Mouse (Mus musculus) neural tube, embryonic 13.5 days (tissue): ENCODE measurements around the gene Galnt17. TPM values are rescaled to one million over a fixed set of nuclear protein-coding genes. Genes with fewer than 3 reads are reported as not detected.

Experiments used
- ATAC-seq: fragments of 200-750 bp; cut with Nextera tagmentation; 2 replicates; pipeline ENCODE4 v1.8.0; 2017; ENCODE audit warnings: low read depth, mild to moderate bottlenecking, moderate TSS enrichment, moderate library complexity
- H3K27ac ChIP-seq: fragments of 300-500 bp; sonication (generic); replicated peaks from 2 replicates; pipeline ENCODE4 v1.5.1; 2015; ENCODE audit warnings: moderate library complexity, mild to moderate bottlenecking, inconsistent platforms
- H3K27me3 ChIP-seq: fragments of 300-500 bp; sonication (generic); 2 replicates; pipeline ENCODE4 v1.6.1; 2015; ENCODE audit warnings: mild to moderate bottlenecking, inconsistent platforms
- H3K36me3 ChIP-seq: fragments of 300-500 bp; sonication (generic); 2 replicates; pipeline ENCODE4 v1.6.1; 2015; ENCODE audit warnings: mild to moderate bottlenecking, inconsistent platforms
- H3K4me1 ChIP-seq: fragments of 300-500 bp; sonication (generic); replicated peaks from 2 replicates; pipeline ENCODE4 v1.6.1; 2015; ENCODE audit warnings: inconsistent platforms
- H3K4me2 ChIP-seq: fragments of 300-500 bp; sonication (generic); 2 replicates; pipeline ENCODE4 v1.6.1; 2015; ENCODE audit warnings: inconsistent platforms, mild to moderate bottlenecking, moderate library complexity
- H3K4me3 ChIP-seq: fragments of 300-500 bp; sonication (generic); 2 replicates; pipeline ENCODE4 v1.5.1; 2015; ENCODE audit warnings: mild to moderate bottlenecking, inconsistent platforms
- H3K9ac ChIP-seq: fragments of 300-500 bp; sonication (generic); 2 replicates; pipeline ENCODE4 v1.6.1; 2015; ENCODE audit warnings: moderate library complexity, mild to moderate bottlenecking, inconsistent platforms
- H3K9me3 ChIP-seq: fragments of 300-500 bp; sonication (generic); 2 replicates; pipeline ENCODE4 v1.6.1; 2016; ENCODE audit warnings: inconsistent platforms
- WGBS: fragments of 180-500 bp; shearing (Covaris S2); methylation state at CpG from one replicate; pipeline ENCODE4 v1.1.7; 2015; 5-methylcytosine and 5-hydroxymethylcytosine counted together
- polyA plus RNA-seq: library from polyadenylated mRNA; unstranded; fragments of >200 nt; fragmentation: Nextera tagmentation; extraction: Ambion mirVana; gene quantifications from 2 replicates; pipeline ENCODE4 v1.2.1, GENCODE M21; 2015

Galnt17 gene
- polyA plus RNA-seq, 1 experiment from 2014 or later, result 10.7 TPM

- 95% methylated on average over 3 of the region's 3 CpGs for WGBS
- Histone ChIP-seq H3K9ac (no peak overlapping the region), H3K4me3 (no peak overlapping the region), H3K4me1 (no peaks in the 10 kb centered on the region), H3K4me2 (no peak overlapping the region), H3K9me3 (no peaks in the 10 kb centered on the region), H3K27me3 (no peaks in the 10 kb centered on the region), H3K36me3 (no peaks in the 10 kb centered on the region), H3K27ac (no peak overlapping the region)
- no peak for ATAC-seq
These were observed 68.5 kb downstream of the Galnt17 start for GRCm38 (mm10) chr5:131239813-131240212.

- WGBS, result 78% methylated on average over 8 of the region's 8 CpGs
- H3K27ac ChIP-seq, result no peak overlapping the region
- no peaks in the 10 kb centered on the region for H3K9me3 ChIP-seq
- H3K9ac ChIP-seq, result no peak overlapping the region
- H3K4me3 ChIP-seq, result no peak overlapping the region
- no peaks in the 10 kb centered on the region for H3K36me3 ChIP-seq
- no peak overlapping the region for H3K4me2 ChIP-seq
- no peak for ATAC-seq
- H3K27me3 ChIP-seq, result no peaks in the 10 kb centered on the region
- peaks cover 12% of the 10 kb centered on the region for H3K4me1 ChIP-seq
These were observed 71.4 kb downstream of the Galnt17 start for GRCm38 (mm10) chr5:131236906-131237305.

GRCm38 (mm10) chr5:131233828-131234227 lies 74.5 kb downstream of the Galnt17 start:
- H3K9me3 ChIP-seq, result no peaks in the 10 kb centered on the region
- 95% methylated on average over 8 of the region's 8 CpGs for WGBS
- H3K27ac ChIP-seq, result no peak overlapping the region
- no peaks in the 10 kb centered on the region for H3K27me3 ChIP-seq
- H3K4me1 ChIP-seq, result peaks cover 16% of the 10 kb centered on the region
- no peak for ATAC-seq
- no peak overlapping the region for H3K4me2 ChIP-seq
- H3K36me3 ChIP-seq, result no peaks in the 10 kb centered on the region
- H3K4me3 ChIP-seq, result no peak overlapping the region
- no peak overlapping the region for H3K9ac ChIP-seq

GRCm38 (mm10) chr5:131231060-131231459 lies 77.2 kb downstream of the Galnt17 start:
- H3K27me3 ChIP-seq, result no peaks in the 10 kb centered on the region
- ATAC-seq, result no peak
- H3K27ac ChIP-seq, result no peak overlapping the region
- no peak overlapping the region for H3K9ac ChIP-seq
- H3K4me2 ChIP-seq, result no peak overlapping the region
- H3K9me3 ChIP-seq, result no peaks in the 10 kb centered on the region
- WGBS, result 85% methylated on average over 11 of the region's 11 CpGs
- H3K36me3 ChIP-seq, result no peaks in the 10 kb centered on the region
- H3K4me3 ChIP-seq, result no peak overlapping the region
- peaks cover 22% of the 10 kb centered on the region for H3K4me1 ChIP-seq

DNA sequence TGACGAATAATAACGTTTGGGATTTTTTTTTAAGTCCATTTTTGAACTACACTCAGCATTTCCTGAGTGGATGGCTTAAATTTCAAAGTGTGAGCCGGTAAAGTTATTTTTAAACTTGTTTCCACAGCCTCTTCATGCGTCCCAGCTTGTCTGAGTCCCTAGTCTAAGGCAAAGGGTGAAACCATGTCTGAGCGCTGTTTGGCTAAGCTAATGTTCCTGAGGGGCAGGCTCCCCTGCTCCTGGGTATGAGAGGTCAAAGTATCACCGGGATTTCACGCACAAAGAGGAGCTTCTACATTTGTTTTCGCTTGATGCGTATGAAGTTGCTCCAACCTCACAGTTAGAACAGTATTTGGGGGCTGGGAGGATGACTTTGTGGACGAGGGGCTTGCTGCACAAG lies 78.6 kb downstream of the Galnt17 start:
- H3K4me3 ChIP-seq, result no peak overlapping the region
- no peaks in the 10 kb centered on the region for H3K9me3 ChIP-seq
- no peaks in the 10 kb centered on the region for H3K27me3 ChIP-seq
- H3K36me3 ChIP-seq, result no peaks in the 10 kb centered on the region
- ATAC-seq, result no peak
- no peak overlapping the region for H3K27ac ChIP-seq
- WGBS, result 82% methylated on average over 10 of the region's 10 CpGs
- no peak overlapping the region for H3K9ac ChIP-seq
- peaks cover 22% of the 10 kb centered on the region for H3K4me1 ChIP-seq
- no peak overlapping the region for H3K4me2 ChIP-seq

DNA sequence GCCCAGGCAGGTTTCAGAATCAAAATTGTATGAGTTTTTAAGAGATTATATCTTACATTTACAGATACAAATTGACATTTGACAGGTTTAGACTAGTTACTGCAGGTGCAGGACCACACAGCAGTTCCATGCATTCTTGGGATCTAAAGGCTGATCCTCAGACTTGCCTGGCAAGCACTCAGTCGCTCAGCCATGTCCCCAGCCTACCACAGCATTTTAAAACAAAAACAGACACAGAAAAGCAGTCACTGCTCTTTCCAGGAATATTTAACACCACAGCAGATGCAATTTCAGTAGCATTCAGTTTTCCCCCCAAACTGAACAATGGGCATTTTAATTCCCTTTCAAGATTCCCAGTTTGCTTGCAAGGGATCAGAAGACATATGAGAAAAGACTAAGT lies 84.9 kb downstream of the Galnt17 start:
- Histone ChIP-seq H3K9me3 (no peaks in the 10 kb centered on the region), H3K9ac (no peak overlapping the region), H3K27me3 (no peaks in the 10 kb centered on the region), H3K36me3 (no peaks in the 10 kb centered on the region), H3K4me1 (peaks cover 6% of the 10 kb centered on the region; the same call in 1 of the 2 replicates), H3K4me3 (no peak overlapping the region), H3K27ac (no peak overlapping the region), H3K4me2 (no peak overlapping the region)
- 64% methylated on average over 1 of the region's 1 CpGs for WGBS
- ATAC-seq, result no peak

- peaks cover 6% of the 10 kb centered on the region; the same call in 1 of the 2 replicates for H3K4me1 ChIP-seq
- WGBS, result 87% methylated on average over 10 of the region's 10 CpGs
- no peak for ATAC-seq
These were observed 85.6 kb downstream of the Galnt17 start for GRCm38 (mm10) chr5:131222498-131223244.

DNA sequence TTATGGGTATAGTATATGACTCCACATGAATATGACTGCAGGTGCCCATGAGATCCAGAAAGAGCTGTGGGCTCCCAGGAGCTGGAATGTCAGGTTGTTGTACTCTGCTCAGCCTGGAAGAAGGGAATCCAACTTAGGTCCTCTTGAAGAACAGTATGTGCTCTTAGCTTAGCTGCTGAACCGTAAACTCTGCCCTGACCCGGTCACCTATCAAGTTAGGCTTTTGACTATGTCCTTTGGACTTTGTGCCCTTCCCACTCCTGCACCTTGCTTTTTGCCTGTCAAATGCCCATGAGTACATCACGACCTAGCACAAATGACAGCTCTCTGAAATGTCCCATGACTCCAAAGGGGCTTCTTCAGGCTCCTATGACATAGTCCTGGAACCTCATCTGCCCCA lies 90.1 kb downstream of the Galnt17 start:
- Histone ChIP-seq H3K27me3 (no peaks in the 10 kb centered on the region), H3K36me3 (no peaks in the 10 kb centered on the region), H3K4me1 (no peaks in the 10 kb centered on the region; the same call in 1 of the 2 replicates), H3K27ac (no peak overlapping the region), H3K9me3 (no peaks in the 10 kb centered on the region), H3K4me3 (no peak overlapping the region), H3K4me2 (no peak overlapping the region), H3K9ac (no peak overlapping the region)
- ATAC-seq, result no peak
- 89% methylated on average over 3 of the region's 3 CpGs for WGBS

More at GRCm38 (mm10) chr5:131222498-131223244, 85.6 kb downstream of the Galnt17 start:
- H3K4me3 ChIP-seq, result no peak overlapping the region
- no peak overlapping the region for H3K27ac ChIP-seq
- H3K27me3 ChIP-seq, result no peaks in the 10 kb centered on the region
- H3K9me3 ChIP-seq, result no peaks in the 10 kb centered on the region
- no peaks in the 10 kb centered on the region for H3K36me3 ChIP-seq
- no peak overlapping the region for H3K4me2 ChIP-seq
- no peak overlapping the region for H3K9ac ChIP-seq

GRCm38 (mm10) chr5:131211618-131212017 lies 96.7 kb downstream of the Galnt17 start:
- Histone ChIP-seq H3K4me2 (no peak overlapping the region), H3K4me3 (no peak overlapping the region), H3K36me3 (no peaks in the 10 kb centered on the region), H3K9ac (no peak overlapping the region), H3K9me3 (no peaks in the 10 kb centered on the region), H3K27me3 (no peaks in the 10 kb centered on the region), H3K27ac (no peak overlapping the region), H3K4me1 (peaks cover 7% of the 10 kb centered on the region; the same call in 1 of the 2 replicates)
- ATAC-seq, result no peak
- 71% methylated on average over 3 of the region's 3 CpGs for WGBS

DNA sequence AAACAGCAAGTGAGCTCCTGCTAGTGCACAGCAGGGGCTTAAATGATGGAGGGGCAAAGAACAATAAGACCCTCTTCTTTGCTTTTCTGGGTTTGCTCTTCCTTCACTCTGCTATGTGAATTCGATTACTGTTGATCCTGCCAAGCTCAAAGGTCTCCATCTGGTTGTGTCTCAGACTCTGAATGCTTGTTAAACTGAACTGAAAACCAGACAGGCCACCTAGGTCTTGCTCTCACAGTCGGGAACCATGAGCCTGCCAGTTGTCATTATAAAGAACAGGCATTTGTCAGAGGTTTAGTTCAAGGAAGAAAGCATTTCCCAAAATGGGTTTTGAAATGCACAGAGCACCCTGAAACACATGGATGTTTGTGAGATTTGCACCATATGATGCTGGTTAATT lies 107.2 kb downstream of the Galnt17 start:
- no peak overlapping the region for H3K4me2 ChIP-seq
- no peaks in the 10 kb centered on the region for H3K4me1 ChIP-seq
- no peak overlapping the region for H3K27ac ChIP-seq
- WGBS, result 65% methylated on average over 2 of the region's 2 CpGs
- no peak for ATAC-seq
- H3K9ac ChIP-seq, result no peak overlapping the region
- no peaks in the 10 kb centered on the region for H3K27me3 ChIP-seq
- no peaks in the 10 kb centered on the region for H3K9me3 ChIP-seq
- no peak overlapping the region for H3K4me3 ChIP-seq
- H3K36me3 ChIP-seq, result no peaks in the 10 kb centered on the region

DNA sequence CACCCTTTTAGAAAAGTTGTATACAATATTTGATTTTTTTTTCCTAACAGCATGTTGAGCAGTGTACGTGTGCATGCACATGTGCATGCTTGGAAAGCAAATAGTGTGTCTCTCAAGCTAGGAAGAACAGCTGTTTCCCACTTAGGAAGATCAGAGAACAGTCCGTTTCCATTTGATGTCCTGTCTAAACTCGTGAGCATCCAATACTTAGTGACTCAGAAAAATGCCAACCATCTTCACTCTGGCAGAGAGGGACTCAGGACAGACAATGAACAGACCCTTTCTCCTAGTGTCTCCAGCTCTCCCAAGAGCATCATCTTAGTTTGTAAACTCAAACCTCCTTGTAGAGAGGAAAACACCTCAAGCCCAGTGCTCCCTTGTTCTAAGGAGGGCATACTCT lies 116.0 kb downstream of the Galnt17 start:
- no peak for ATAC-seq
- WGBS, result 73% methylated on average over 3 of the region's 3 CpGs
- Histone ChIP-seq H3K9me3 (no peaks in the 10 kb centered on the region), H3K4me3 (no peak overlapping the region), H3K27ac (no peak overlapping the region), H3K36me3 (no peaks in the 10 kb centered on the region), H3K27me3 (no peaks in the 10 kb centered on the region), H3K4me2 (no peak overlapping the region), H3K9ac (no peak overlapping the region), H3K4me1 (no peaks in the 10 kb centered on the region)

DNA sequence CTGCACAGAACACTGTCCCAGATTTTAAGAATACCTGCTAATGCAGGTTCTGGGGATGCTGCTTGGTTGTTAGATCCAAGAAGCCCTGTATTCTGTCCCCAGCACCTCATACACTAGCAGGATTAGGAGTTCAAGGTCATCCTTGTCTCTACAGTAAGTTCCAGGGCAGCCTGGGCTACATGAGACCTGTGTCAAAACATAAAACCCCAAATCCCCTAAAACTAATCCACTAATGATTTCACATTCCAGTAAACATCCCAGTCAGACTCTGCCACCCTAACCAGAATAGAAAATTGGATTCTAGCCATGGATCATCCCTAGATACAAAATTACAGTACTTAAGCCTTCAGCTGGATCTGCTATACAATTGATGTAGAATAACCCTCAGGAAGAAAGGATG lies 123.7 kb downstream of the Galnt17 start:
- Histone ChIP-seq H3K27ac (no peak overlapping the region), H3K4me1 (no peaks in the 10 kb centered on the region), H3K4me2 (no peak overlapping the region), H3K36me3 (no peaks in the 10 kb centered on the region), H3K9me3 (no peaks in the 10 kb centered on the region), H3K27me3 (no peaks in the 10 kb centered on the region), H3K9ac (no peak overlapping the region), H3K4me3 (no peak overlapping the region)
- ATAC-seq, result no peak

- Histone ChIP-seq H3K4me3 (no peak overlapping the region), H3K9me3 (no peaks in the 10 kb centered on the region), H3K27me3 (no peaks in the 10 kb centered on the region), H3K4me1 (peaks cover 16% of the 10 kb centered on the region), H3K36me3 (no peaks in the 10 kb centered on the region), H3K27ac (no peak overlapping the region), H3K4me2 (no peak overlapping the region), H3K9ac (no peak overlapping the region)
- 65% methylated on average over 1 of the region's 1 CpGs for whole genome bisulfite sequencing
- ATAC-seq, result no peak
These were observed 127.1 kb downstream of the Galnt17 start for GRCm38 (mm10) chr5:131181231-131181630.
